Mouse (Mus musculus) limb, embryonic 14.5 days (tissue): ENCODE data around the gene Armc5. TPM values are rescaled to one million over a fixed set of nuclear protein-coding genes. Genes with fewer than 3 reads are reported as not detected.

Experiments
- ATAC-seq: fragments of 200-750 bp; cut with Nextera tagmentation; 2 replicates; pipeline ENCODE4 v1.8.0; 2017; ENCODE audit warnings: low read depth, moderate number of reproducible peaks, moderate TSS enrichment; ENCODE audit not compliant: low FRiP score
- DNase-seq: peaks from one replicate; pipeline ENCODE4 v3.0.0-alpha.2; 2015; ENCODE audit warnings: low spot score
- H3K27ac ChIP-seq: fragments of 300-500 bp; sonication (generic); replicated peaks from 2 replicates; pipeline ENCODE4 v1.5.1; 2014; ENCODE audit warnings: low read depth, mild to moderate bottlenecking, low read length, moderate library complexity, mixed read lengths
- H3K27me3 ChIP-seq: fragments of 300-500 bp; sonication (generic); 2 replicates; pipeline ENCODE4 v1.6.1; 2014; ENCODE audit warnings: low read length, mixed read lengths; ENCODE audit not compliant: control insufficient read depth, insufficient read depth
- H3K36me3 ChIP-seq: fragments of 300-500 bp; sonication (generic); 2 replicates; pipeline ENCODE4 v1.6.1; 2014; ENCODE audit warnings: mild to moderate bottlenecking, low read length, moderate library complexity, mixed read lengths; ENCODE audit not compliant: control insufficient read depth, insufficient read depth
- H3K4me1 ChIP-seq: fragments of 300-500 bp; sonication (generic); 2 replicates; pipeline ENCODE4 v1.6.1; 2014; ENCODE audit warnings: antibody characterized with exemption, low read length, mixed read lengths; ENCODE audit not compliant: control insufficient read depth, insufficient read depth
- H3K4me2 ChIP-seq: fragments of 300-500 bp; sonication (generic); replicated peaks from 2 replicates; pipeline ENCODE4 v1.6.1; 2014; ENCODE audit warnings: low read depth, mild to moderate bottlenecking, low read length, moderate library complexity; ENCODE audit not compliant: severe bottlenecking
- H3K4me3 ChIP-seq: fragments of 300-500 bp; sonication (generic); replicated peaks from 2 replicates; pipeline ENCODE4 v1.5.1; 2014; ENCODE audit warnings: low read length
- H3K9ac ChIP-seq: fragments of 300-500 bp; sonication (generic); 2 replicates; pipeline ENCODE4 v1.6.1; 2014; ENCODE audit warnings: mild to moderate bottlenecking, low read depth, low read length, moderate library complexity; ENCODE audit not compliant: severe bottlenecking
- H3K9me3 ChIP-seq: fragments of 300-500 bp; sonication (generic); 2 replicates; pipeline ENCODE4 v1.6.1; 2016; ENCODE audit warnings: low read length; ENCODE audit not compliant: control insufficient read depth
- POLR2A ChIP-seq: fragments of 200-500 bp; IDR thresholded peaks from 2 replicates; pipeline ENCODE4 v1.8.0; 2012; ENCODE audit warnings: inconsistent platforms, mild to moderate bottlenecking, moderate library complexity, borderline replicate concordance; ENCODE audit not compliant: insufficient read depth, insufficient read length; ENCODE audit errors: extremely low read depth
- WGBS: fragments of 180-500 bp; shearing (Covaris S2); extraction: QIAGEN DNeasy Blood & Tissue Kit; methylation state at CpG from one replicate; pipeline ENCODE4 v1.1.7; 2014; 5-methylcytosine and 5-hydroxymethylcytosine counted together
- polyA plus RNA-seq, 2 experiments: library from polyadenylated mRNA; depleted of rRNA in 1 of 2; stranded (reverse) in 1 of 2; unstranded in 1 of 2; fragments of >200 nt; fragmentation: Nextera tagmentation in 1 of 2; extraction: Ambion mirVana in 1 of 2; gene quantifications; 2 replicates each; pipeline versions ENCODE4 v1.2.1 to v1.2.3; 2012 to 2014

The Armc5 gene
- polyA plus RNA-seq (2012; rRNA removed) (21.2 and 31.9 TPM in 2 replicates), polyA plus RNA-seq (2014; fragmentation: Nextera tagmentation; extraction: Ambion mirVana) (14.5 and 16.7 TPM in 2 replicates)

DNA sequence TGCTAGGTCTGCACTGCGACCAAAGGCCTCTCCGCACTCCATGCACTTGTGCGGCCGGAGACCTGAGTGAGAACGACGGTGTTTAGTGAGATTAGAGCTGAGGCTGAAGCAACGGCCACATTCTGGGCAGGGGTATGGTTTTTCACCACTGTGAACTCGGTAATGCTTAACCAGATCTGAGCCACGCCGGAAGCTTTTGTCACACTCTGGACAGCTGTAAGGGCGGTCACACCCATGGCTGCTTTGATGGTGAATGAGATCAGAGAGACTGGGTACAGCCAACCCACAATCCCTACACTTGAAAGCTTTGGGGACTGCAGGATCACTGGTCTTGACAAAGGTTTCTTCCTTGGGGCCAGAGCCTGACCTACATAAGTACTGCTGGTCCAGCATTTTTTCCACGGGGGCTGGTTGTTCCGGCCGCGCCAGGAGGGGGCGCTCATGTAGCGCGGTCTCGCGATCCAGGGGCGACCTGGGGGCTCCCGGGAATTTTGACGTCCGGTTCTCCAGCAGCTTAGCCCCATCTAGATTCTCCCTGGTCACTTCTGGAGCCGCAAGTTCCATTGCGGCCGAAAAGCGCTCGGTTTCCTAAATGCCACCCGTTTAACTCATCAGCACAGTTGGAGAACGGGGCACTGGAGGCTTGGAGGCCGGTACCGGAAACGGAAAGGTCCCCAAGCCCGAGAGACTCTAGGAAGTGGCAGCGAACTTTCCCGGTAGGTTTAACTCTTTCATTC is at the start of gene Armc5:
Gene Armc5, plus strand, starts transcription at position 487 of the 737 bp plus-strand sequence.
- Histone ChIP-seq H3K27me3 (no peaks in the 10 kb centered on the region), H3K4me1 (peaks cover 13% of the 10 kb centered on the region), H3K9ac (peak within 1 kb of the TSS; percentile 84), H3K9me3 (no peaks in the 10 kb centered on the region), H3K4me2 (peak within 1 kb of the TSS; percentile 69), H3K36me3 (peaks cover 17% of the 10 kb centered on the region), H3K27ac (peak within 1 kb of the TSS; percentile 98), H3K4me3 (peak within 1 kb of the TSS; percentile 74)
- DNase-seq (peak; percentile 83), ATAC-seq (peak; percentile 23; the same call in 1 of the 2 replicates)
- 26% methylated on average over 37 of the region's 37 CpGs for WGBS
- no peak for TF ChIP-seq POLR2A

- no peak for TF ChIP-seq POLR2A
- Histone ChIP-seq H3K9ac (no peak overlapping the region), H3K9me3 (no peaks in the 10 kb centered on the region), H3K27me3 (no peaks in the 10 kb centered on the region), H3K27ac (no peak overlapping the region), H3K36me3 (no peaks in the 10 kb centered on the region), H3K4me3 (no peak overlapping the region), H3K4me1 (no peaks in the 10 kb centered on the region), H3K4me2 (no peak overlapping the region)
- DNase-seq: no peak
- WGBS: 86% methylated on average over 9 of the region's 9 CpGs
- ATAC-seq: no peak
These were observed 35.5 kb upstream of the Armc5 start for GRCm38 (mm10) chr7:128201607-128202006.

DNA sequence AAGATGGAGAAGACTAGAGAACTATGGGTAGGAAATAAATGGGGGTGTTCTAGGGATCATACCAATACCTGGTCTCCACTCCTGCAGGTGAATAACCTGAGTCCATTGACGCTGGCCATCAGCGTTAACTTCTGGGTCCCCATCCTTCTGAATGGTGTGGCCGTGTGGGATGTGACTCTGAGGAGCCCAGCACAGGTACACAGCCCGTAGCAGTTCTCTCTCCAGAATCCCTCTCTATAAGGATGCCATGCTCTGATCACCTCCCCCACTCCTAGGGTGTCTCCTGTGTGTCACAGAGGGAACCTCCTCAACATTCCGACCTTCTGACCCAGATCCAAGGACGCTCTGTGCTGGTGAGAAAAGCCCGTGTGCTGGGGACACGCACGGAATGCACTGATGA is 34.1 kb upstream of the Armc5 start:
- no peak for ATAC-seq
- DNase-seq: no peak
- no peak overlapping the region for H3K4me3 ChIP-seq
- no peaks in the 10 kb centered on the region for H3K9me3 ChIP-seq
- H3K9ac ChIP-seq: no peak overlapping the region
- no peak for TF ChIP-seq POLR2A
- 86% methylated on average over 9 of the region's 9 CpGs for WGBS
- H3K27me3 ChIP-seq: no peaks in the 10 kb centered on the region
- no peaks in the 10 kb centered on the region for H3K36me3 ChIP-seq
- no peak overlapping the region for H3K27ac ChIP-seq
- no peak overlapping the region for H3K4me2 ChIP-seq
- no peaks in the 10 kb centered on the region for H3K4me1 ChIP-seq

DNA sequence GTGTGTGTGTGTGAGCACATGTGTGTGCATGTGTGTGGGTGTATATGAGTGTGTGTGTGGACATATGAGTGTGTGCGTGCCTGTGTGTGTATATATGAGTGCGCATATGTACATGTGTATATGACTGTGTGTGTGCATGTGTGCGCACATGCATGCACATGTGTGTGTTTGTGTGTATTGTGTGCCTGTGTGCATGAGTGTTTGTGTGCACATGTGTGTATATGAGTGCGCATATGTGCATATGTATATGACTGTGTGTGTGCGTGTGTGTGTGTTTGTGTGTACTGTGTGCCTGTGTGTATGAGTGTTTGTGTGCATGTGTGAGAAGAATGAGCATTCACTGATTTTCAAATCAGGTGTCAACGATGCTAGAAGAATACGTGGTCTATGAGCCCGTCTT is 33.0 kb upstream of the Armc5 start:
- Histone ChIP-seq H3K4me1 (no peaks in the 10 kb centered on the region), H3K4me3 (no peak overlapping the region), H3K36me3 (no peaks in the 10 kb centered on the region), H3K27ac (no peak overlapping the region), H3K27me3 (no peaks in the 10 kb centered on the region), H3K4me2 (no peak overlapping the region), H3K9ac (no peak overlapping the region), H3K9me3 (no peaks in the 10 kb centered on the region)
- DNase-seq: no peak
- WGBS: 85% methylated on average over 8 of the region's 8 CpGs
- no peak for TF ChIP-seq POLR2A
- ATAC-seq: no peak

DNA sequence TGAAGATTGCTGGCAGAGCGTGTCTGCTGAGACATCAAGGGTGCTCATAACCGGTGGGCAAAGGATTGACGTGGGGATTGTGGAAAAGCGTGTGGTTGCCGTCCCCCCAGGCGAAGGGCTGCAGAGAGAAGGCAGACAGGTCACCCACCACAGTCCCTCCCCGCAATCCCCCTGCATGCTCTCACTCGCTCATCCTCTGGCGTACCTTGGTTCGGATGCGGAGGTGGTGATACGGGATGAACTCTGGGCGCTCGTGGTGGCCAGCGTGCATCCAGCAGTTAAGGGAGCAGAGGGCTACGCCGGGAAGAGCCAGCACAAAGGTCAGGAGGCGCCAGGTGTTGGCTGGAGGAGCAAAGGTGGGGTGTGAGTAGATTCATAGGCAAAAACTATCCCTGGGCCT is 31.4 kb upstream of the Armc5 start:
- Histone ChIP-seq H3K9ac (no peak overlapping the region), H3K27me3 (no peaks in the 10 kb centered on the region), H3K27ac (no peak overlapping the region), H3K9me3 (no peaks in the 10 kb centered on the region), H3K4me1 (no peaks in the 10 kb centered on the region), H3K36me3 (no peaks in the 10 kb centered on the region), H3K4me3 (no peak overlapping the region), H3K4me2 (no peak overlapping the region)
- ATAC-seq (no peak), DNase-seq (no peak)
- TF ChIP-seq POLR2A: no peak
- 82% methylated on average over 18 of the region's 18 CpGs for WGBS
